Mouse (Mus musculus): ENCODE measurements around the gene Lrrc25. TPM values are rescaled to one million over a fixed set of nuclear protein-coding genes. Genes with fewer than 3 reads are reported as not detected.

Gene Lrrc25
- total and polyA plus RNA-seq, 2 experiments from 2014 or later = 0.74 to 2.2 TPM

GRCm38 (mm10) chr8:70593961-70594609, 21.9 kb upstream of the Lrrc25 start, which contains the start of gene Isyna1:
Gene Isyna1 (plus strand): TSS chr8:70594373.
- peak; percentile 91 for DNase-seq (ENCODE audit: low spot score)
- ATAC-seq (ENCODE audit: low FRiP score) = peak; percentile 79
- under 1% methylated on average over 39 of the region's 40 CpGs for WGBS
- Histone ChIP-seq H3K9ac (replicated peaks; ENCODE audit: low read length, poor library complexity, severe bottlenecking) (peak within 1 kb of the TSS; percentile 74), H3K9me3 (ENCODE audit: low read length) (no peaks in the 10 kb centered on the region), H3K27ac (ENCODE audit: low read depth, low read length) (peak within 1 kb of the TSS; percentile 71), H3K4me2 (ENCODE audit: low read depth, low read length, poor library complexity, severe bottlenecking) (peak within 1 kb of the TSS; percentile 89), H3K36me3 (ENCODE audit: insufficient read depth, low read length) (peaks cover 32% of the 10 kb centered on the region), H3K4me3 (ENCODE audit: low read depth, low read length) (peak within 1 kb of the TSS; percentile 53), H3K27me3 (ENCODE audit: insufficient read depth, low read length) (no peaks in the 10 kb centered on the region), H3K4me1 (ENCODE audit: insufficient read depth, low read length) (0 out of 2 replicates have a peak, but pooled peaks cover 15% of the 10 kb centered on the region)
- no peak for TF ChIP-seq CTCF (IDR thresholded peaks at IDR 0.05)

DNA sequence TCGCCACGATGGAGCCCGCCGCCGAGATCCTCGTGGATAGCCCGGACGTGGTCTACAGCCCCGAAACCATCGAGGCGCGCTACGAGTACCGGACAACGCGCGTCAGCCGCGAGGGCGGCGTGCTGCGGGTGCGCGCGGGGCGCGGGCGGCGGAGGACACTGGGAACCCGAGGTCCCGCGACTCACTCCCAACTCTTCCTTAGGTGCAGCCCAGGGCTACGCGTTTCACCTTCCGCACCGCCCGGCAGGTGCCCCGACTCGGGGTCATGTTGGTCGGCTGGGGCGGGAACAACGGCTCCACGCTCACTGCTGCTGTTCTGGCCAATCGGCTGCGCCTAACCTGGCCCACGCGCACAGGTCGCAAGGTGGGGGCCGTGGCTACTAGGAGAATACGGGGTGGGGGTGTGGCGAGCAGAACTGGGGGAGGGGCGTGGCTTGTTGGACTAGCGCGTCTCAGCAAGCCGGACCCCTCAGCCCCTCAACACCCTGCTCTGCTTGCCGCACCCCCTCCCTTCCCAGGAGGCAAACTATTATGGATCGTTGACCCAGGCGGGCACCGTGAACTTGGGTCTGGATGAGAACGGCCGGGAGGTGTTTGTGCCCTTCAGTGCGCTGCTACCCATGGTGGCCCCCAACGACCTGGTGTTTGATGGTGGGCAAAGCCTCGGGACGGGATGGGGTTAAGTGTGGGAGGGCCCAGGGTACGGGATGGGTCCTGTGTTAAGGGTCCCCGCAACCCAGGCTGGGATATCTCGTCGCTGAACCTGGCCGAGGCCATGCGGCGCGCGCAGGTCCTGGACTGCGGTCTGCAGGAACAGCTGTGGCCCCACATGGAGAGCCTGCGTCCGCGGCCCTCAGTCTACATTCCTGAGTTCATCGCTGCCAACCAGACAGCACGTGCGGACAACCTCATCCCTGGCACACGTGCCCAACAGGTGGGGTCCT, 21.1 kb upstream of the Lrrc25 start:
- peak overlapping the region; percentile 74 for H3K9ac ChIP-seq (replicated peaks; ENCODE audit: low read length, poor library complexity, severe bottlenecking)
- H3K4me1 ChIP-seq (ENCODE audit: insufficient read depth, low read length) = peaks cover 15% of the 10 kb centered on the region; the same call in 1 of the 2 replicates
- peak overlapping the region; percentile 89 for H3K4me2 ChIP-seq (ENCODE audit: low read depth, low read length, poor library complexity, severe bottlenecking)
- no peak for DNase-seq (ENCODE audit: low spot score)
- no peaks in the 10 kb centered on the region for H3K27me3 ChIP-seq (ENCODE audit: insufficient read depth, low read length)
- H3K9me3 ChIP-seq (ENCODE audit: low read length) = no peaks in the 10 kb centered on the region
- H3K36me3 ChIP-seq (ENCODE audit: insufficient read depth, low read length) = peaks cover 25% of the 10 kb centered on the region
- 14% methylated on average over 71 of the region's 82 CpGs for WGBS
- TF ChIP-seq CTCF (IDR thresholded peaks at IDR 0.05) = no peak
- ATAC-seq (ENCODE audit: low FRiP score) = peak; percentile 53
- peak overlapping the region; percentile 71 for H3K27ac ChIP-seq (ENCODE audit: low read depth, low read length)
- H3K4me3 ChIP-seq (ENCODE audit: low read depth, low read length) = peak overlapping the region; percentile 53

- ATAC-seq (ENCODE audit: low FRiP score) = no peak
- DNase-seq (ENCODE audit: low spot score) = no peak
- Histone ChIP-seq H3K36me3 (ENCODE audit: insufficient read depth, low read length) (peaks cover 17% of the 10 kb centered on the region), H3K27ac (ENCODE audit: low read depth, low read length) (no peak overlapping the region), H3K27me3 (ENCODE audit: insufficient read depth, low read length) (no peaks in the 10 kb centered on the region), H3K4me1 (ENCODE audit: insufficient read depth, low read length) (peaks cover 19% of the 10 kb centered on the region; the same call in 1 of the 2 replicates), H3K9me3 (ENCODE audit: low read length) (no peaks in the 10 kb centered on the region), H3K4me3 (ENCODE audit: low read depth, low read length) (no peak overlapping the region), H3K9ac (replicated peaks; ENCODE audit: low read length, poor library complexity, severe bottlenecking) (no peak overlapping the region), H3K4me2 (ENCODE audit: low read depth, low read length, poor library complexity, severe bottlenecking) (no peak overlapping the region; the same call in 1 of the 2 replicates)
- TF ChIP-seq CTCF (IDR thresholded peaks at IDR 0.05) = no peak
- WGBS = 94% methylated on average over 12 of the region's 12 CpGs
Measured at GRCm38 (mm10) chr8:70595811-70596210, 20.1 kb upstream of the Lrrc25 start.

DNA sequence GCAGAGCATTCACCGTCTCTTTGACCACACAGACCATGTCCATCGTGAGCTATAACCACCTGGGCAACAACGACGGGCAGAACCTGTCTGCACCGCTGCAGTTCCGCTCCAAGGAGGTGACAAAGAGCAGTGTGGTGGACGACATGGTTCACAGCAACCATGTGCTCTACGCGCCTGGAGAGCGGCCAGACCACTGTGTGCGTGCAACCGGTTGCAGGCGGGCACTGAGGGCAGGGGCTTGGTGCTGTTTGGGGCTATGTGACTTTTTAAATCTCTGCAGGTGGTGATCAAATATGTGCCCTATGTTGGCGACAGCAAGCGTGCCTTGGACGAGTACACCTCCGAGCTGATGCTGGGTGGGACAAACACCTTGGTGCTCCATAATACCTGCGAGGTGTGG, 19.7 kb upstream of the Lrrc25 start:
- ATAC-seq (ENCODE audit: low FRiP score) = no peak
- H3K4me2 ChIP-seq (ENCODE audit: low read depth, low read length, poor library complexity, severe bottlenecking) = no peak overlapping the region
- no peak for TF ChIP-seq CTCF (IDR thresholded peaks at IDR 0.05)
- H3K27me3 ChIP-seq (ENCODE audit: insufficient read depth, low read length) = no peaks in the 10 kb centered on the region
- peaks cover 22% of the 10 kb centered on the region; the same call in 1 of the 2 replicates for H3K4me1 ChIP-seq (ENCODE audit: insufficient read depth, low read length)
- no peak overlapping the region for H3K4me3 ChIP-seq (ENCODE audit: low read depth, low read length)
- no peaks in the 10 kb centered on the region for H3K9me3 ChIP-seq (ENCODE audit: low read length)
- no peak overlapping the region for H3K27ac ChIP-seq (ENCODE audit: low read depth, low read length)
- no peak for DNase-seq (ENCODE audit: low spot score)
- no peak overlapping the region for H3K9ac ChIP-seq (replicated peaks; ENCODE audit: low read length, poor library complexity, severe bottlenecking)
- peaks cover 17% of the 10 kb centered on the region for H3K36me3 ChIP-seq (ENCODE audit: insufficient read depth, low read length)
- 96% methylated on average over 18 of the region's 18 CpGs for WGBS

GRCm38 (mm10) chr8:70596775-70597416, 19.1 kb upstream of the Lrrc25 start:
- peak; percentile 52 for TF ChIP-seq CTCF (IDR thresholded peaks at IDR 0.05)
- no peak for ATAC-seq (ENCODE audit: low FRiP score)
- no peak overlapping the region for H3K4me3 ChIP-seq (ENCODE audit: low read depth, low read length)
- no peaks in the 10 kb centered on the region for H3K9me3 ChIP-seq (ENCODE audit: low read length)
- peak overlapping the region; percentile 52; the same call in 1 of the 2 replicates for H3K4me2 ChIP-seq (ENCODE audit: low read depth, low read length, poor library complexity, severe bottlenecking)
- DNase-seq (ENCODE audit: low spot score) = no peak
- H3K4me1 ChIP-seq (ENCODE audit: insufficient read depth, low read length) = peaks cover 24% of the 10 kb centered on the region; the same call in 1 of the 2 replicates
- peaks cover 12% of the 10 kb centered on the region for H3K36me3 ChIP-seq (ENCODE audit: insufficient read depth, low read length)
- no peaks in the 10 kb centered on the region for H3K27me3 ChIP-seq (ENCODE audit: insufficient read depth, low read length)
- 84% methylated on average over 17 of the region's 17 CpGs for WGBS
- H3K27ac ChIP-seq (ENCODE audit: low read depth, low read length) = no peak overlapping the region
- H3K9ac ChIP-seq (replicated peaks; ENCODE audit: low read length, poor library complexity, severe bottlenecking) = no peak overlapping the region
